Mouse (Mus musculus): ENCODE results near the gene Smim9. TPM values are rescaled to one million over a fixed set of nuclear protein-coding genes. Genes with fewer than 3 reads are reported as not detected.

The Smim9 gene
- polyA plus RNA-seq, 1 experiment from 2014 or later, result not detected

Other genes with a start within 250 kb of the Smim9 start
- 3.4 TPM in 2 replicates for gene Gab3, start 78.3 kb downstream of the Smim9 start, polyA plus RNA-seq (2015; fragmentation: Nextera tagmentation; extraction: Ambion mirVana)
- gene Dkc1, start 67.9 kb downstream of the Smim9 start, polyA plus RNA-seq (2015; fragmentation: Nextera tagmentation; extraction: Ambion mirVana), result 98.7 and 111 TPM in 2 replicates
- 89.1 and 89.9 TPM in 2 replicates for gene Mpp1, start 32.8 kb downstream of the Smim9 start, polyA plus RNA-seq (2015; fragmentation: Nextera tagmentation; extraction: Ambion mirVana)
- 51.7 and 65.6 TPM in 2 replicates for gene Fundc2, start 218.6 kb upstream of the Smim9 start, polyA plus RNA-seq (2015; fragmentation: Nextera tagmentation; extraction: Ambion mirVana)
- gene F8, start 218.8 kb upstream of the Smim9 start, polyA plus RNA-seq (2015; fragmentation: Nextera tagmentation; extraction: Ambion mirVana), result 0.71 and 1.6 TPM in 2 replicates